In the genomic region with DNA sequence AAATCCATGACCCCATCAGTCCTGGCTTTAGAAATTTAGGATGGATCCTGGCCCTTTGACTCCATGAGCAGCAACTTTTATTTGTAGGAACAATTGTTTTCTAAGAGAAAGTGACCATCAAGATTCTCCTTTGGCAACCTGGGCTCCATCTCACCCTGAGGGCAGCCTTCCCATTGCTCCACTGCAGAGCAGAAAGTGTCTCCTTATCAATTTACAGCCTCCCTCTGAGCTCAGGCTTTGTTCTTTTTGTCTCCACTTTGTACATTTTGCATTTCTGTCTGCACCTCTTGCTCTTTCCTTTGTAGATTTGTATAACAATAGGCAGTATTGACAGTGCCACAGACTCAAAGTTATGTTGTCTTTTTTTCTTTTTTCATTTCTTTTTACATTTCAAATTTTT, we compare ENCODE assay signal across 25 mouse cellular contexts. TPM values are rescaled to one million over a fixed set of nuclear protein-coding genes. Genes with fewer than 3 reads are reported as not detected.
DNase-seq lines count a peak whose midpoint lies in the region; TF ChIP-seq lines count a peak whose summit lies in the region.
"Had no signal": no experiment of that assay in that cellular context is flagged by ENCODE, and none has a peak within 500 bp of the region (broad histone marks: within the 10 kb centered on the region; RNA-seq: fewer than 3 reads in every experiment).

No protein-coding gene starts in this region.

- H3K27ac ChIP-seq in testis, adult 2 months (ENCODE audit: control insufficient read depth, insufficient read depth, low read depth, low read length) = peak overlapping the region; percentile 8; the same call in 1 of the 2 replicates
- H3K27ac ChIP-seq in ES-Bruce4 (ENCODE audit: insufficient read depth, low read length) (peak overlapping the region; percentile 28; the same call in 1 of the 2 replicates), ES-E14 (ENCODE audit: insufficient read depth, low read depth, low read length, poor library complexity, severe bottlenecking) (peak overlapping the region; percentile 80; the same call in 1 of the 2 replicates)
- H3K27ac ChIP-seq: embryonic facial prominence, embryonic 13.5 days; embryonic facial prominence, embryonic 15.5 days; forebrain, embryonic 10.5 days; forebrain, embryonic 12.5 days; forebrain, embryonic 15.5 days had no signal

- TF ChIP-seq CTCF in testis, adult 2 months (IDR thresholded peaks at IDR 0.05; ENCODE audit: control insufficient read depth, insufficient read depth, insufficient replicate concordance, low read depth, low read length) = no peak
- TF ChIP-seq CTCF in ES-Bruce4 (IDR thresholded peaks at IDR 0.05; ENCODE audit: low read depth, low read length) = no peak

- TF ChIP-seq POLR2A in testis, adult 2 months (IDR thresholded peaks at IDR 0.05; ENCODE audit: control insufficient read depth, low read depth, low read length) = no peak
- TF ChIP-seq POLR2A in ES-Bruce4 (IDR thresholded peaks at IDR 0.05; ENCODE audit: insufficient read depth, low read length) = no peak

- H3K9me3 ChIP-seq in ES-Bruce4 (replicated peaks; ENCODE audit: control insufficient read depth, insufficient read depth, low read length, poor library complexity, severe bottlenecking) (no peaks in the 10 kb centered on the region), ES-E14 (ENCODE audit: control insufficient read depth, insufficient read depth, low read depth, low read length) (no peaks in the 10 kb centered on the region)
- H3K9me3 ChIP-seq: embryonic facial prominence, embryonic 15.5 days; forebrain, embryonic 15.5 days had no signal

- in situ Hi-C loops in ES-E14 (cut with MboI; ENCODE audit: low sequenced_read_pairs in 2 of 2, unreplicated experiment in 2 of 2) = no loop called here

- H3K4me1 ChIP-seq in testis, adult 2 months (ENCODE audit: control insufficient read depth, insufficient read depth, low read length) = no peaks in the 10 kb centered on the region
- H3K4me1 ChIP-seq in ES-Bruce4 (ENCODE audit: control insufficient read depth, insufficient read depth, low read length) (peaks cover 3% of the 10 kb centered on the region), ES-E14 (ENCODE audit: control insufficient read depth in 2 of 2, insufficient read depth in 2 of 2, low read length in 2 of 2, poor library complexity in 1 of 2) (0 out of 4 replicates have a peak, but pooled peaks cover 0 to 3% of the 10 kb centered on the region in 2 experiments)
- H3K4me1 ChIP-seq: embryonic facial prominence, embryonic 13.5 days; embryonic facial prominence, embryonic 15.5 days; forebrain, embryonic 10.5 days; forebrain, embryonic 12.5 days; forebrain, embryonic 15.5 days had no signal

- no peak overlapping the region for H3K4me3 ChIP-seq in testis, adult 2 months (ENCODE audit: control insufficient read depth, low read depth, low read length)
- H3K4me3 ChIP-seq in ES-Bruce4 (ENCODE audit: low read depth, low read length) (no peak overlapping the region), ES-E14 (ENCODE audit: insufficient read depth in 1 of 2, low read depth in 1 of 2, low read length in 2 of 2, poor library complexity in 1 of 2, severe bottlenecking in 1 of 2) (no peak overlapping the region)
- H3K4me3 ChIP-seq: embryonic facial prominence, embryonic 13.5 days; embryonic facial prominence, embryonic 15.5 days; erythroblast, embryonic 14.5 days; forebrain, embryonic 10.5 days; forebrain, embryonic 12.5 days; forebrain, embryonic 15.5 days had no signal

- no peak overlapping the region for H3K9ac ChIP-seq in ES-Bruce4 (ENCODE audit: low read depth, poor library complexity, severe bottlenecking)
- H3K9ac ChIP-seq in ES-E14 (ENCODE audit: insufficient read depth, low read depth, low read length, poor library complexity, severe bottlenecking) = no peak overlapping the region
- H3K9ac ChIP-seq: embryonic facial prominence, embryonic 13.5 days; embryonic facial prominence, embryonic 15.5 days; forebrain, embryonic 12.5 days; forebrain, embryonic 15.5 days; forebrain, postnatal 0 days had no signal

- no peaks in the 10 kb centered on the region for H3K36me3 ChIP-seq in testis, adult 2 months (ENCODE audit: control insufficient read depth, insufficient read depth, low read length)
- no peaks in the 10 kb centered on the region for H3K36me3 ChIP-seq in ES-Bruce4 (ENCODE audit: control insufficient read depth, insufficient read depth, low read length, poor library complexity, severe bottlenecking)
- H3K36me3 ChIP-seq in ES-E14 (ENCODE audit: control insufficient read depth, insufficient read depth, low read length, poor library complexity, severe bottlenecking) = no peaks in the 10 kb centered on the region
- H3K36me3 ChIP-seq: embryonic facial prominence, embryonic 13.5 days; embryonic facial prominence, embryonic 15.5 days; forebrain, embryonic 10.5 days; forebrain, embryonic 12.5 days; forebrain, embryonic 15.5 days had no signal

- no peaks in the 10 kb centered on the region for H3K27me3 ChIP-seq in testis, adult 2 months (ENCODE audit: control insufficient read depth, insufficient read depth, low read length)
- no peaks in the 10 kb centered on the region for H3K27me3 ChIP-seq in ES-Bruce4 (ENCODE audit: control insufficient read depth, insufficient read depth, low read length, poor library complexity, severe bottlenecking)
- H3K27me3 ChIP-seq: embryonic facial prominence, embryonic 13.5 days; embryonic facial prominence, embryonic 15.5 days; forebrain, embryonic 12.5 days; forebrain, embryonic 15.5 days had no signal

- TF ChIP-seq EP300 in ES-Bruce4 (IDR thresholded peaks at IDR 0.05; ENCODE audit: insufficient read depth, low read depth, low read length) = peak; percentile 55; the same call in 1 of the 2 replicates

- DNase-seq in testis, postnatal 14 days (ENCODE audit: low spot score) = no peak
- DNase-seq in ES-E14 (ENCODE audit: low read depth, low spot score) = peak; percentile 34
- peak; percentile 30 for DNase-seq in ZHBTc4 (ENCODE audit: low read depth, low spot score)
- DNase-seq in gastrocnemius, adult 18-20 months (ENCODE audit: low spot score) = no peak
- DNase-seq in frontal cortex, postnatal 25 days (ENCODE audit: low spot score in 2 of 2) = no peak
- DNase-seq in urinary bladder, adult 18-20 months (ENCODE audit: low spot score in 2 of 2) = no peak
- DNase-seq: adrenal gland, adult 2 months; adrenal gland, postnatal 10 days; adrenal gland, postnatal 25 days; cerebellum, adult 11 months; cerebellum, adult 18-20 months; cerebellum, adult 8-10 months; cerebellum, adult 9-11 months; cerebellum, postnatal 14 days; cerebellum, postnatal 36 days; embryo, embryonic 11 days; forebrain, postnatal 0 days had no signal

TF ChIP-seq in ES-E14, 5 proteins besides CTCF, POLR2A, EP300 and RAD21:
- TF ChIP-seq ZNF384 (IDR thresholded peaks at IDR 0.05; ENCODE audit: low read depth, low read length) (no peak), HCFC1 (IDR thresholded peaks at IDR 0.05; ENCODE audit: borderline replicate concordance, insufficient read depth, low read length) (no peak), CHD2 (IDR thresholded peaks at IDR 0.05; ENCODE audit: low read depth, low read length) (no peak), MAFK (IDR thresholded peaks at IDR 0.05; ENCODE audit: insufficient read depth, low read depth, low read length) (no peak), ZC3H11A (IDR thresholded peaks at IDR 0.05; ENCODE audit: borderline replicate concordance, low read depth, low read length) (no peak)
TF ChIP-seq in ES-E14: peak in this region for 0.

RNA-seq across cellular contexts. Expression of a gene that starts 23.6 kb away (rescaled TPM):
- polyA plus RNA-seq in testis, adult 2 months (2012; rRNA removed) = 23.1 and 25.8 TPM in 2 replicates
- polyA plus RNA-seq in ES-Bruce4 (2011; ENCODE audit: insufficient read depth, insufficient read length, low read depth, missing spikeins) = 62.9 and 65.6 TPM in 2 replicates
- total RNA-seq in ES-E14 (2012; rRNA removed) = 71.5 and 114 TPM in 2 replicates
- 1 to 10 TPM; 4.0 to 5.3 TPM for total RNA-seq in gastrocnemius, adult 18-20 months (2021)

Comparison
In these comparisons a context has a peak if more than half of its experiments do, and no peak if none do; other contexts are left out.
1. H3K27ac ChIP-seq: peak in every context shown above with its lines; median percentile 80 in ES-E14; 28 in ES-Bruce4; 8 in testis, adult 2 months.
2. DNase-seq: peak in ES-E14 (single experiment) and ZHBTc4 (single experiment); none in testis, postnatal 14 days (single experiment), gastrocnemius, adult 18-20 months (single experiment), frontal cortex, postnatal 25 days (0 of 2) and urinary bladder, adult 18-20 months (0 of 2).
3. RNA of a gene that starts 23.6 kb away (total RNA-seq): 71.5 to 114 TPM in ES-E14; 4.0 to 5.3 TPM in gastrocnemius, adult 18-20 months; every median in the first group is over 10 times any median in the second.